Mouse (Mus musculus) central nervous system, embryonic 14 days (tissue): Measurements from ENCODE around the gene H2-T22. TPM values are rescaled to one million over a fixed set of nuclear protein-coding genes. Genes with fewer than 3 reads are reported as not detected.

Source experiments
- polyA plus RNA-seq: library from polyadenylated mRNA; depleted of rRNA; stranded (reverse); fragments of >200 nt; gene quantifications from 2 replicates; pipeline ENCODE4 v1.2.3, GENCODE M21; 2012; rRNA removed

Gene H2-T22
- 8.4 and 13.7 TPM in 2 replicates for polyA plus RNA-seq

DNA sequence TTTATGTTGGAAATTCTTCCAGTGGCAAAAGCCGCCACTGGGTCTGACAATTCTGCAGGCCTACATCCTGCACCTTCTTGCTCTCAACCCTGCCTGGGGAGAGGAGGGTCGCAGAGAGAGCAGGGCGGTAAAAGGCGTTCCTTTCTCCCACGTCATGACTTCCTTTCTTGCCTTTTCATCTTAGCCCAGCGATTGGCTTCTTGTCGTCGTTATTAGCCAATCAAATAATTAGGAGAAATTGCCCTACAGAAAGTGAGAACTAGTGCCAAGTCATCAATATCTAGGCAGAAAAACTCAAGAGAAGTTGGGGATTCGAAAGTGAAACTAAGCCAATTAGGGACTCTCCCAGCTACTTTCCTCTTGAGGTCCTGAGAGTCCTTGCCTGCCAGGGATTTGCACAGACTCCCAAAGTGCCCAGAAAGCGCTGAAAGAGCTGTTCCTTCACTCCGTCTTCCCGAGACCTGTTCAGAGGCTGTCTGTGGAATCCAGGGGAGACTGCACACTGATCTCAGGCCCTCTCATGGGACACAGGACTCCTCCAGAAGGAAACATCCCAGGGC, at the start of gene H2-T22, which contains the start of gene Gm6034:
Gene H2-T22 (minus strand): TSS at position 138 of the 560 bp plus-strand sequence.
Gene Gm6034 (plus strand): TSS at position 352 of the 560 bp plus-strand sequence.

DNA sequence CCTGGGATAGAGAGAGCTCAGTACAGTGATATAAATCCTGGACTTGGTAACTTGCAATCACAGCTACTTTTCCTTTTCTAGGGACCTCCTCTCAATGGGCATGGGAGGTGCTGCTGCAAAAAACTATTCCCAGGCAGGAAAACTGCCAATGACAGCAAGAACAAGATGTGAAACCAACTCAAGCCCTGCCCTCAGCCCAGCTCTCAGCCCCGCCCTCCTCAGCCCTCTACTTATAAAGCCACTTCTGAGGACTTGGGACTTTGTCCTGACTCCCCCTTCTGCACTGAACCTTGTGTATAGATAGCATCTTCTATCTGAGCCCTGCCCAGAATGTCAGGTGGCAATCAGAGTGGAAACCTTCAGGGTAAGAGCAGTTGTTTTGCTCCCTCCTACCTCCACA, 15.8 kb upstream of the H2-T22 start, which contains the start of gene Gm11127:
Gene Gm11127 (minus strand): TSS at position 10 of the 400 bp plus-strand sequence.

DNA sequence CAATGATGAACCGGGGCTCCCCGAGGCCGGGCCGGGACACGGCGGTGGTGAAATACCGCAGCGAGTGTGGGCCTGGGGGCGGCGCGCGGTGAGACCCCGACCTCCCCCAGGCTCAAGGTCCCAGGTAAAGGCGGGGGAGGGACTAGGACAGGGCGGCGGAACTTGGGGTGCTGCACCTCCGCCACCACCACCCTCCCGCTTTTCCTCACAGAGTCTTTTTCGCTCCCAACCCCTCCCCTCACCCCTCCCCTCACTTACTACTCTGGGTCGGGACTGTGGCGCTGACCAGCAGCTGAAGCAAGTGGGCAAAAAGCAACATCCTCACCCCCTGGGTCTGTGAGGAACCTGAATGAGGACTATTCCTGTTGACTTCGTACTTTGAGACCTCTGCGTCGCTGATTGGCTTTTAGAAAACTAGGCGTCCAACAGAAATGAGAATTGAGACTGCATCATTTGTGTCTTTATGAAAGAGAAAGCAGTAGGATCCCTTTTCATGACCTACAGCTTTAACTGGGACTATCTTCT, 10.1 kb downstream of the H2-T22 start, which contains the start of gene H2-T23:
Gene H2-T23 (minus strand): TSS at position 505 of the 525 bp plus-strand sequence.

DNA sequence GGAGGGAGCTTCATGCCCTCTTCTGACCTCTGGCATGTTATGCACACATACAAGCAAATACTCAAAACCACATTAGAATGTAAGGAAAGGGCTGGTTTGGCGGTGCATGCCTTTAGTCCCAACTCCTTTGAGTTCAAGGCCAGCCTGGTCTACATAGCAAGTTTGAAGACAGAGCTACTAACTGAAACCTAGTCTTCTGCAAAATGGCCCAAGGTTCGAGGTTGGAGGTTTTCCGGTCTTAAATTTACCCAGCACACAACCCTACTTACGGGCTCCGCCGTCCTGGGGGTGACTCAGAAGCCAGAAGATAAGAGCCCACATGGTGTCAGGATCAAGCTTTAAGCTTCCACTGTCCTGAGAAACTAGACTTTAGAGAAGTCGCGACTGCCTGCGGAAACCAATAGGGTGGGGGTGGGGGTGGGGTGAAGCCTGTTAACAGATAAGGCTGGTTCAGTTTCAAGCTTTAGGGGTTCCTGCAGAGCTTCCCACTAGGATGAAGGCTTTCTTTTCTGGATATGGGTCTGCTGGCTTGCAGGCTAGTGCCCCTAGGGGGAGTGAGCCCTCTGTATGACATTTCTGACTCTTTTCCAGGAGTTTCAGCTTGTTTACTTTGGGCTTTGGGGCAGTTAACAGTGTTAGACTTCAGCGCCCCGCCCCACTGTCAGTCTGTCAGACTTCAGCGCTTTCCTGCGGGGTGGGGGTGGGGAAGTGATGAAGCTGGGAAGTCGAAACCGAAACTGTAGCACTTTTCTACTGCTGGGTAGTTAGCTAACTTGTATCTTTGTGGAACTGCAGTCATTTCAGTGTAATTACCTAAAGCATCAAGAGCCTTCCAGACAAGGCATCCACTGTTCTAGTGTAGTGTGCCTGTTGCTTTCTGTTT, 22.1 kb downstream of the H2-T22 start, which contains the start of gene H2-T24:
Gene H2-T24 (minus strand): TSS at position 370 of the 883 bp plus-strand sequence.

Other genes with a start within 250 kb of the H2-T22 start
- 7.2 and 9.6 TPM in 2 replicates for gene Ier3, start 221.1 kb downstream of the H2-T22 start, polyA plus RNA-seq
- 93.0 and 103 TPM in 2 replicates for gene Flot1, start 219.5 kb downstream of the H2-T22 start, polyA plus RNA-seq
- gene Tubb5, start 204.4 kb downstream of the H2-T22 start, polyA plus RNA-seq: 2,634 and 2,916 TPM in 2 replicates
- gene Mdc1, start 201.2 kb downstream of the H2-T22 start, polyA plus RNA-seq: 25.3 and 25.5 TPM in 2 replicates
- gene Nrm, start 181.4 kb downstream of the H2-T22 start, polyA plus RNA-seq: 30.7 and 36.6 TPM in 2 replicates
- 50.0 and 51.7 TPM in 2 replicates for gene Ppp1r18, start 177.2 kb downstream of the H2-T22 start, polyA plus RNA-seq
- 62.9 and 66.5 TPM in 2 replicates for gene Dhx16, start 162.9 kb downstream of the H2-T22 start, polyA plus RNA-seq
- 76.7 and 87.7 TPM in 2 replicates for gene 2310061I04Rik, start 145.3 kb downstream of the H2-T22 start, polyA plus RNA-seq
- 501 and 522 TPM in 2 replicates for gene Atat1, start 132.7 kb downstream of the H2-T22 start, polyA plus RNA-seq
- 47.1 and 48.5 TPM in 2 replicates for gene Mrps18b, start 126.4 kb downstream of the H2-T22 start, polyA plus RNA-seq
- 51.1 and 51.8 TPM in 2 replicates for gene Ppp1r10, start 126.3 kb downstream of the H2-T22 start, polyA plus RNA-seq
- 102 and 109 TPM in 2 replicates for gene Abcf1, start 73.0 kb downstream of the H2-T22 start, polyA plus RNA-seq
- gene Gnl1, start 62.9 kb downstream of the H2-T22 start, polyA plus RNA-seq: 37.6 and 47.2 TPM in 2 replicates
- 58.4 and 64.9 TPM in 2 replicates for gene Prr3, start 62.5 kb downstream of the H2-T22 start, polyA plus RNA-seq
- 0.39 and 0.44 TPM in 2 replicates for gene H2-T24, start 22.2 kb downstream of the H2-T22 start, polyA plus RNA-seq
- 8.6 and 10.6 TPM in 2 replicates for gene H2-T23, start 9.9 kb downstream of the H2-T22 start, polyA plus RNA-seq
- not detected in 2 replicates for gene Gm6034, start 214 bp upstream of the H2-T22 start, polyA plus RNA-seq
- gene Gm11127, start 15.6 kb upstream of the H2-T22 start, polyA plus RNA-seq: 0.05 TPM in 1 of 2 replicates, not detected in the other
- not detected in 2 replicates for gene Gm19684, start 78.9 kb upstream of the H2-T22 start, polyA plus RNA-seq
- gene Gm7030, start 86.7 kb upstream of the H2-T22 start, polyA plus RNA-seq: not detected in 2 replicates
- gene Gm8909, start 125.8 kb upstream of the H2-T22 start, polyA plus RNA-seq: not detected in 2 replicates
- not detected in 2 replicates for gene H2-T3, start 147.5 kb upstream of the H2-T22 start, polyA plus RNA-seq
- 84.7 and 93.7 TPM in 2 replicates for gene Rpp21, start 215.3 kb upstream of the H2-T22 start, polyA plus RNA-seq
- 54.5 and 56.0 TPM in 2 replicates for gene Trim39, start 229.5 kb upstream of the H2-T22 start, polyA plus RNA-seq
- gene H2-M10.2, start 243.7 kb upstream of the H2-T22 start, polyA plus RNA-seq: not detected in 2 replicates